Mouse (Mus musculus) cerebellum, adult 2 months (tissue): ENCODE measurements around the gene Gm42791.

Source experiments
- CTCF ChIP-seq: fragments of 200-500 bp; IDR thresholded peaks from 2 replicates; pipeline ENCODE4 v1.5.1; 2011; ENCODE audit warnings: low read depth, mild to moderate bottlenecking, control low read depth, low read length, moderate library complexity, borderline replicate concordance; ENCODE audit not compliant: insufficient read depth
- POLR2A ChIP-seq: fragments of 200-500 bp; IDR thresholded peaks from 2 replicates; pipeline ENCODE4 v1.6.1; 2011; ENCODE audit warnings: low read length, control low read depth, borderline replicate concordance; ENCODE audit not compliant: insufficient read depth

DNA sequence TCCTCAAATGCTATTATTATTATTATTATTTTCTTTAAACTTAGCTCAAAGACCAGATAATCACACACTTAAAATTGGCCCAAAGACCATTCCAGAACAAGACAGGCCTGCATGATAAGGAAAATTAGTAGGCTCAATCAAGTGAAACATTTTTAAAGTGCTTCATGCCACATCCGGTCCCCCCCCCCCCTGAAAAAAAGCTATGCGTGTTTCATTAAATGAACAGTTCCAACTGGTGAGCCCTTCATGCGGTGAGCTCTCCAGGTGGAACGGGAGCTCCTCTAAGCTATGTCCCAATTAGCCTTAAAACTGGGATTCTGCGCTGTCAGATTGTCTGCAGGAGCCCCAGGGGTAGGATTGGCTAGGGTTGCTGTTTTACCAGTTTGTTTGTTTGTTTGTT, 21.3 kb upstream of the Gm42791 start:
- TF ChIP-seq POLR2A (no peak), CTCF (no peak)
